Mouse (Mus musculus) heart, postnatal 14 days (tissue): ENCODE data around the gene Nsrp1. TPM values are rescaled to one million over a fixed set of nuclear protein-coding genes. Genes with fewer than 3 reads are reported as not detected.

Experiments
- DNase-seq, 2 experiments: peaks; one replicate each; pipeline ENCODE4 v3.0.0; 2021 to 2022
- intact Hi-C: fragments of 180-260 bp; cut with DNase I; formaldehyde crosslinking; loops from one replicate; pipeline ENCODE4 v1.15.1; 2025
- total RNA-seq, 2 experiments: library from RNA; stranded (reverse); gene quantifications; 2 replicates each; pipeline ENCODE4 v1.2.3; 2021

Gene Nsrp1
- total RNA-seq, 2 experiments from 2014 or later: 12.5 to 13.1 TPM

- no peak for DNase-seq
- intact Hi-C loops: no loop called here
Observed at GRCm38 (mm10) chr11:77068825-77069224, 9.4 kb downstream of the Nsrp1 start.

GRCm38 (mm10) chr11:77063406-77063805, 14.8 kb downstream of the Nsrp1 start:
- DNase-seq: no peak
- intact Hi-C loops: no loop called here

GRCm38 (mm10) chr11:77061951-77062350, 16.3 kb downstream of the Nsrp1 start:
- intact Hi-C loops: no loop called here
- DNase-seq: peak; percentile 13 to 18

GRCm38 (mm10) chr11:77042816-77043215, 35.4 kb downstream of the Nsrp1 start:
- intact Hi-C loops: no loop called here
- DNase-seq: no peak

- intact Hi-C loops: no loop called here
- DNase-seq: no peak
Observed at GRCm38 (mm10) chr11:77041891-77042290, 36.3 kb downstream of the Nsrp1 start.

GRCm38 (mm10) chr11:77031151-77031934, 46.9 kb downstream of the Nsrp1 start:
- intact Hi-C loops: no loop called here
- no peak for DNase-seq

- DNase-seq: no peak
- intact Hi-C loops: no loop called here
Observed at GRCm38 (mm10) chr11:77028157-77028556, 50.1 kb downstream of the Nsrp1 start.

- intact Hi-C loops: no loop called here
- no peak for DNase-seq
Observed at GRCm38 (mm10) chr11:77026559-77026958, 51.7 kb downstream of the Nsrp1 start.

- intact Hi-C loops: no loop called here
- DNase-seq: no peak
Observed at GRCm38 (mm10) chr11:77021749-77022396, 56.4 kb downstream of the Nsrp1 start.

GRCm38 (mm10) chr11:77019539-77019938, 58.7 kb downstream of the Nsrp1 start:
- intact Hi-C loops: no loop called here

GRCm38 (mm10) chr11:77018046-77018445, 60.2 kb downstream of the Nsrp1 start:
- no peak for DNase-seq
- intact Hi-C loops: no loop called here

More at GRCm38 (mm10) chr11:77019539-77019938, 58.7 kb downstream of the Nsrp1 start:
- no peak for DNase-seq

GRCm38 (mm10) chr11:77010762-77011475, 67.3 kb downstream of the Nsrp1 start:
- intact Hi-C loops: no loop called here
- DNase-seq: no peak

GRCm38 (mm10) chr11:77009069-77010025, 68.9 kb downstream of the Nsrp1 start:
- no peak for DNase-seq
- intact Hi-C loops: no loop called here

GRCm38 (mm10) chr11:77006616-77007015, 71.6 kb downstream of the Nsrp1 start:
- intact Hi-C loops: no loop called here
- no peak for DNase-seq

- no peak for DNase-seq
- intact Hi-C loops: no loop called here
Observed at GRCm38 (mm10) chr11:77005881-77006280, 72.4 kb downstream of the Nsrp1 start.

- intact Hi-C loops: no loop called here
- no peak for DNase-seq
Observed at GRCm38 (mm10) chr11:77002361-77002760, 75.9 kb downstream of the Nsrp1 start.

GRCm38 (mm10) chr11:77000741-77001140, 77.5 kb downstream of the Nsrp1 start:
- intact Hi-C loops: no loop called here
- DNase-seq: no peak

- intact Hi-C loops: loop anchor here (5.0 to 10.0 kb wide), 2 partner anchors 74 to 306 kb away; no protein-coding TSS in a partner anchor
- DNase-seq: no peak
Observed at GRCm38 (mm10) chr11:76998705-76999226, 79.5 kb downstream of the Nsrp1 start.

- DNase-seq: peak in 1 of 2 experiments; percentile 14
Observed at GRCm38 (mm10) chr11:76997916-76998704, 80.1 kb downstream of the Nsrp1 start, which contains the start of gene Slc6a4. Slc6a4 (plus strand) TSS chr11:76998603.

More at GRCm38 (mm10) chr11:76997916-76998704, 80.1 kb downstream of the Nsrp1 start, which contains the start of gene Slc6a4:
- intact Hi-C loops: loop anchor here (1.0 to 10.0 kb wide), 3 partner anchors 74 to 307 kb away; no protein-coding TSS in a partner anchor
